ENCODE assay signal across 17 mouse cellular contexts in genomic region chr7:117635584-117635983, GRCm38 (mm10).
DNase-seq lines count a peak whose midpoint lies in the region; ATAC-seq and TF ChIP-seq lines count a peak whose summit lies in the region.
"Had no signal": no experiment of that assay in that cellular context is flagged by ENCODE, and none has a peak within 500 bp of the region (broad histone marks: within the 10 kb centered on the region; RNA-seq: fewer than 3 reads in every experiment).

No protein-coding gene starts in this region.

- ATAC-seq in hindbrain, embryonic 12.5 days (ENCODE audit: low FRiP score), result no peak
- ATAC-seq in hindbrain, embryonic 11.5 days (ENCODE audit: low FRiP score), result no peak
- ATAC-seq in hindbrain, postnatal 0 days, result 0 out of 2 replicates have a peak, but pooled peaks have one; percentile 18
- ATAC-seq: intestine, embryonic 15.5 days had no signal

- DNase-seq in hindbrain, embryonic 11.5 days (ENCODE audit: low spot score), result no peak
- DNase-seq in thymus, adult 2 months, result peak; percentile 12
- DNase-seq in thymus, postnatal 4 days, result no peak
- no peak for DNase-seq in hindbrain, postnatal 0 days (ENCODE audit: low spot score)
- no peak for DNase-seq in frontal cortex, postnatal 25 days (ENCODE audit: low spot score in 2 of 2)
- no peak for DNase-seq in embryonic facial prominence, embryonic 10.5 days (ENCODE audit: low spot score)
- DNase-seq: cerebellum, adult 2 months; cerebellum, postnatal 36 days; heart, adult 18-20 months; heart, postnatal 36 days; liver, embryonic 13.5 days; lung, postnatal 4 days; right cerebral cortex, postnatal 14 days had no signal

- peak overlapping the region; percentile 18; the same call in 1 of the 2 replicates for H3K27ac ChIP-seq in hindbrain, embryonic 12.5 days
- H3K27ac ChIP-seq in hindbrain, embryonic 11.5 days (ENCODE audit: low read depth, low read length), result no peak overlapping the region
- no peak overlapping the region for H3K27ac ChIP-seq in thymus, adult 2 months (ENCODE audit: control insufficient read depth, insufficient read depth, low read length)
- no peak overlapping the region for H3K27ac ChIP-seq in hindbrain, postnatal 0 days
- no peak overlapping the region for H3K27ac ChIP-seq in embryonic facial prominence, embryonic 10.5 days (replicated peaks)
- H3K27ac ChIP-seq: intestine, embryonic 15.5 days; limb, embryonic 12.5 days; liver, embryonic 13.5 days; lung, embryonic 15.5 days had no signal

- no peak for TF ChIP-seq CTCF in thymus, adult 2 months (IDR thresholded peaks at IDR 0.05; ENCODE audit: borderline replicate concordance, control insufficient read depth, extremely low read depth, insufficient read depth, low read length, poor library complexity)
- no peak for TF ChIP-seq CTCF in hindbrain, postnatal 0 days (IDR thresholded peaks at IDR 0.05; ENCODE audit: low read depth)

- peaks cover 4% of the 10 kb centered on the region; the same call in 1 of the 2 replicates for H3K4me1 ChIP-seq in hindbrain, embryonic 12.5 days
- H3K4me1 ChIP-seq in hindbrain, embryonic 11.5 days (replicated peaks; ENCODE audit: control insufficient read depth, insufficient read depth, low read length), result no peaks in the 10 kb centered on the region
- peaks cover 15% of the 10 kb centered on the region for H3K4me1 ChIP-seq in thymus, adult 2 months (replicated peaks; ENCODE audit: control insufficient read depth, insufficient read depth, low read length)
- no peaks in the 10 kb centered on the region for H3K4me1 ChIP-seq in hindbrain, postnatal 0 days (ENCODE audit: insufficient read depth, low read length)
- no peaks in the 10 kb centered on the region for H3K4me1 ChIP-seq in embryonic facial prominence, embryonic 10.5 days
- H3K4me1 ChIP-seq: intestine, embryonic 15.5 days; limb, embryonic 12.5 days; liver, embryonic 13.5 days; lung, embryonic 15.5 days had no signal

- H3K9me3 ChIP-seq in hindbrain, embryonic 12.5 days (replicated peaks), result no peaks in the 10 kb centered on the region
- H3K9me3 ChIP-seq in hindbrain, embryonic 11.5 days (ENCODE audit: control insufficient read depth, low read length), result no peaks in the 10 kb centered on the region
- H3K9me3 ChIP-seq in hindbrain, postnatal 0 days (ENCODE audit: low read length), result no peaks in the 10 kb centered on the region
- H3K9me3 ChIP-seq in embryonic facial prominence, embryonic 10.5 days, result no peaks in the 10 kb centered on the region
- H3K9me3 ChIP-seq: intestine, embryonic 15.5 days; limb, embryonic 12.5 days; liver, embryonic 13.5 days; lung, embryonic 15.5 days had no signal

- H3K36me3 ChIP-seq in hindbrain, embryonic 12.5 days, result 0 out of 2 replicates have a peak, but pooled peaks cover 3% of the 10 kb centered on the region
- no peaks in the 10 kb centered on the region for H3K36me3 ChIP-seq in hindbrain, embryonic 11.5 days (ENCODE audit: control insufficient read depth, insufficient read depth, low read length)
- H3K36me3 ChIP-seq in thymus, adult 2 months (ENCODE audit: control insufficient read depth, insufficient read depth, low read length), result no peaks in the 10 kb centered on the region
- no peaks in the 10 kb centered on the region for H3K36me3 ChIP-seq in hindbrain, postnatal 0 days (ENCODE audit: insufficient read depth, low read length)
- no peaks in the 10 kb centered on the region for H3K36me3 ChIP-seq in embryonic facial prominence, embryonic 10.5 days (replicated peaks)
- H3K36me3 ChIP-seq: intestine, embryonic 15.5 days; limb, embryonic 12.5 days; liver, embryonic 13.5 days; lung, embryonic 15.5 days had no signal

- H3K27me3 ChIP-seq in hindbrain, embryonic 12.5 days, result no peaks in the 10 kb centered on the region
- H3K27me3 ChIP-seq in hindbrain, embryonic 11.5 days (ENCODE audit: control insufficient read depth, insufficient read depth, low read length), result no peaks in the 10 kb centered on the region
- no peaks in the 10 kb centered on the region for H3K27me3 ChIP-seq in thymus, adult 2 months (ENCODE audit: control insufficient read depth, insufficient read depth, low read length)
- H3K27me3 ChIP-seq in hindbrain, postnatal 0 days (ENCODE audit: insufficient read depth, low read length), result no peaks in the 10 kb centered on the region
- H3K27me3 ChIP-seq in embryonic facial prominence, embryonic 10.5 days (replicated peaks; ENCODE audit: low read depth, poor library complexity, severe bottlenecking), result no peaks in the 10 kb centered on the region
- H3K27me3 ChIP-seq: intestine, embryonic 15.5 days; limb, embryonic 12.5 days; liver, embryonic 13.5 days; lung, embryonic 15.5 days had no signal

- WGBS in hindbrain, embryonic 12.5 days, result 77% methylated on average over 4 of the region's 4 CpGs
- WGBS in hindbrain, embryonic 11.5 days, result 73% methylated on average over 4 of the region's 4 CpGs
- 12% methylated on average over 4 of the region's 4 CpGs for WGBS in thymus, adult 2 months
- 72% methylated on average over 4 of the region's 4 CpGs for WGBS in hindbrain, postnatal 0 days
- WGBS in embryonic facial prominence, embryonic 10.5 days, result 79% methylated on average over 4 of the region's 4 CpGs

- H3K9ac ChIP-seq in hindbrain, embryonic 12.5 days, result no peak overlapping the region
- no peak overlapping the region for H3K9ac ChIP-seq in hindbrain, embryonic 11.5 days (ENCODE audit: low read depth, low read length)
- no peak overlapping the region for H3K9ac ChIP-seq in hindbrain, postnatal 0 days (replicated peaks; ENCODE audit: low read length)
- H3K9ac ChIP-seq: intestine, embryonic 15.5 days; limb, embryonic 12.5 days; liver, embryonic 13.5 days; lung, embryonic 15.5 days had no signal

- H3K4me2 ChIP-seq in hindbrain, embryonic 12.5 days (replicated peaks), result no peak overlapping the region
- no peak overlapping the region for H3K4me2 ChIP-seq in hindbrain, embryonic 11.5 days (replicated peaks; ENCODE audit: low read depth, low read length)
- H3K4me2 ChIP-seq in hindbrain, postnatal 0 days (ENCODE audit: low read depth, low read length), result no peak overlapping the region
- H3K4me2 ChIP-seq: intestine, embryonic 15.5 days; limb, embryonic 12.5 days; liver, embryonic 13.5 days; lung, embryonic 15.5 days had no signal

- H3K4me3 ChIP-seq in hindbrain, embryonic 12.5 days, result no peak overlapping the region
- H3K4me3 ChIP-seq in hindbrain, embryonic 11.5 days (ENCODE audit: low read depth, low read length), result no peak overlapping the region
- H3K4me3 ChIP-seq in thymus, adult 2 months (ENCODE audit: control insufficient read depth, insufficient read depth, low read length), result no peak overlapping the region
- H3K4me3 ChIP-seq in hindbrain, postnatal 0 days (ENCODE audit: low read length), result no peak overlapping the region
- H3K4me3 ChIP-seq in embryonic facial prominence, embryonic 10.5 days, result no peak overlapping the region
- H3K4me3 ChIP-seq: intestine, embryonic 15.5 days; limb, embryonic 12.5 days; liver, embryonic 13.5 days; lung, embryonic 15.5 days had no signal

- no peak for TF ChIP-seq POLR2A in thymus, adult 2 months (IDR thresholded peaks at IDR 0.05; ENCODE audit: control insufficient read depth, extremely low read depth, insufficient read depth, low read length, poor library complexity)
